Comparison of ENCODE assay signal across 11 mouse cellular contexts in genomic region chr10:119031282-119032275, GRCm38 (mm10).
DNase-seq lines count a peak whose midpoint lies in the region; ATAC-seq and TF ChIP-seq lines count a peak whose summit lies in the region.
"Had no signal": no experiment of that assay in that cellular context is flagged by ENCODE, and none has a peak within 500 bp of the region (broad histone marks: within the 10 kb centered on the region; RNA-seq: fewer than 3 reads in every experiment).

No protein-coding gene starts in this region.

- H3K4me1 ChIP-seq in lung, embryonic 14.5 days (ENCODE audit: insufficient read depth) = 0 out of 2 replicates have a peak, but pooled peaks cover 8% of the 10 kb centered on the region
- H3K4me1 ChIP-seq: hindbrain, embryonic 15.5 days had no signal

- TF ChIP-seq CTCF in lung, embryonic 14.5 days (IDR thresholded peaks at IDR 0.05; ENCODE audit: low read depth) = no peak

- H3K27ac ChIP-seq in lung, embryonic 14.5 days (ENCODE audit: low read depth) = no peak overlapping the region
- H3K27ac ChIP-seq: hindbrain, embryonic 15.5 days; limb, embryonic 15.5 days; neural tube, embryonic 13.5 days had no signal

- no peaks in the 10 kb centered on the region for H3K27me3 ChIP-seq in lung, embryonic 14.5 days (ENCODE audit: insufficient read depth, low read length)
- H3K27me3 ChIP-seq: hindbrain, embryonic 15.5 days; limb, embryonic 15.5 days; neural tube, embryonic 13.5 days had no signal

- no peak overlapping the region for H3K4me2 ChIP-seq in lung, embryonic 14.5 days
- H3K4me2 ChIP-seq: hindbrain, embryonic 15.5 days; limb, embryonic 15.5 days; neural tube, embryonic 13.5 days had no signal

- ATAC-seq in lung, embryonic 14.5 days (ENCODE audit: insufficient read depth) = peak; percentile 45; the same call in 1 of the 2 replicates
- peak; percentile 35 to 50; a peak in 3 of 4 replicates for ATAC-seq in hematopoietic stem cell, adult 5-6 weeks (replicated peaks in 1 of 2; ENCODE audit: insufficient read depth in 1 of 2, low FRiP score in 2 of 2, low TSS enrichment in 1 of 2, low read depth in 1 of 2, poor library complexity in 2 of 2, severe bottlenecking in 2 of 2)

- no peak overlapping the region for H3K9ac ChIP-seq in lung, embryonic 14.5 days
- H3K9ac ChIP-seq: hindbrain, embryonic 15.5 days; limb, embryonic 15.5 days; neural tube, embryonic 13.5 days had no signal

- WGBS in lung, embryonic 14.5 days = 60% methylated on average over 16 of the region's 16 CpGs

- no peaks in the 10 kb centered on the region for H3K36me3 ChIP-seq in lung, embryonic 14.5 days (ENCODE audit: insufficient read depth)
- H3K36me3 ChIP-seq: hindbrain, embryonic 15.5 days; limb, embryonic 15.5 days; neural tube, embryonic 13.5 days had no signal

- no peaks in the 10 kb centered on the region for H3K9me3 ChIP-seq in lung, embryonic 14.5 days (ENCODE audit: low read depth, low read length)
- H3K9me3 ChIP-seq: hindbrain, embryonic 15.5 days; limb, embryonic 15.5 days; neural tube, embryonic 13.5 days had no signal

- H3K4me3 ChIP-seq in lung, embryonic 14.5 days (ENCODE audit: low read depth, low read length) = no peak overlapping the region
- H3K4me3 ChIP-seq: hindbrain, embryonic 15.5 days; limb, embryonic 15.5 days; neural tube, embryonic 13.5 days had no signal

- peak; percentile 36 for DNase-seq in lung, embryonic 14.5 days
- no peak for DNase-seq in lung, postnatal 36 days
- DNase-seq in kidney, postnatal 25 days = peak; percentile 21 to 68
- DNase-seq in telencephalon, adult 2 months (ENCODE audit: low read depth, low spot score) = peak; percentile 82
- no peak for DNase-seq in ovary, postnatal 14 days (ENCODE audit: low spot score)
- DNase-seq in urinary bladder, postnatal 36 days (ENCODE audit: low spot score in 2 of 2) = no peak
- DNase-seq: spleen, adult 18-20 months had no signal

Comparison
In these comparisons a context has a peak if more than half of its experiments do, and no peak if none do; other contexts are left out.
1. DNase-seq: peak in lung, embryonic 14.5 days (single experiment), kidney, postnatal 25 days (2 of 2) and telencephalon, adult 2 months (single experiment); none in lung, postnatal 36 days (single experiment), ovary, postnatal 14 days (single experiment) and urinary bladder, postnatal 36 days (0 of 2).